Mouse (Mus musculus): Measurements from ENCODE around the gene Hist2h2ab. TPM values are rescaled to one million over a fixed set of nuclear protein-coding genes. Genes with fewer than 3 reads are reported as not detected.

The Hist2h2ab gene
- polyA plus RNA-seq, 1 experiment from 2014 or later = not detected

- WGBS (ENCODE audit: insufficient replicate concordance) = 90% methylated on average over 4 of the region's 4 CpGs
Observed at GRCm38 (mm10) chr3:96178427-96178826, 41.2 kb upstream of the Hist2h2ab start.

GRCm38 (mm10) chr3:96178902-96179301 is 40.8 kb upstream of the Hist2h2ab start:
- Histone ChIP-seq H3K27ac (ENCODE audit: low read depth, low read length) (no peak overlapping the region), H3K4me1 (ENCODE audit: control insufficient read depth, insufficient read depth, low read length) (peaks cover 22% of the 10 kb centered on the region), H3K4me2 (no peak overlapping the region), H3K36me3 (ENCODE audit: control insufficient read depth, insufficient read depth, low read length) (peaks cover 30% of the 10 kb centered on the region), H3K4me3 (ENCODE audit: low read depth, low read length) (no peak overlapping the region), H3K9ac (ENCODE audit: low read depth, low read length) (no peak overlapping the region), H3K9me3 (replicated peaks; ENCODE audit: control insufficient read depth, low read length) (no peaks in the 10 kb centered on the region), H3K27me3 (ENCODE audit: control insufficient read depth, insufficient read depth, low read length) (no peaks in the 10 kb centered on the region)
- no peak for ATAC-seq (replicated peaks; ENCODE audit: insufficient number of reproducible peaks, low FRiP score, low TSS enrichment)
- 86% methylated on average over 2 of the region's 2 CpGs for WGBS (ENCODE audit: insufficient replicate concordance)

More at GRCm38 (mm10) chr3:96178427-96178826, 41.2 kb upstream of the Hist2h2ab start:
- no peak for ATAC-seq (replicated peaks; ENCODE audit: insufficient number of reproducible peaks, low FRiP score, low TSS enrichment)
- H3K27ac ChIP-seq (ENCODE audit: low read depth, low read length) = no peak overlapping the region
- no peak overlapping the region for H3K4me3 ChIP-seq (ENCODE audit: low read depth, low read length)
- no peaks in the 10 kb centered on the region for H3K9me3 ChIP-seq (replicated peaks; ENCODE audit: control insufficient read depth, low read length)
- H3K36me3 ChIP-seq (ENCODE audit: control insufficient read depth, insufficient read depth, low read length) = peaks cover 30% of the 10 kb centered on the region
- H3K4me1 ChIP-seq (ENCODE audit: control insufficient read depth, insufficient read depth, low read length) = peaks cover 23% of the 10 kb centered on the region
- H3K9ac ChIP-seq (ENCODE audit: low read depth, low read length) = no peak overlapping the region
- no peaks in the 10 kb centered on the region for H3K27me3 ChIP-seq (ENCODE audit: control insufficient read depth, insufficient read depth, low read length)
- no peak overlapping the region for H3K4me2 ChIP-seq

GRCm38 (mm10) chr3:96179531-96179930 is 40.1 kb upstream of the Hist2h2ab start:
- WGBS (ENCODE audit: insufficient replicate concordance) = 63% methylated on average over 4 of the region's 4 CpGs
- no peak for ATAC-seq (replicated peaks; ENCODE audit: insufficient number of reproducible peaks, low FRiP score, low TSS enrichment)
- peaks cover 28% of the 10 kb centered on the region for H3K36me3 ChIP-seq (ENCODE audit: control insufficient read depth, insufficient read depth, low read length)

GRCm38 (mm10) chr3:96180727-96181477 is 38.8 kb upstream of the Hist2h2ab start, which contains the start of gene Sv2a:
TSS of gene Sv2a (plus strand) at chr3:96181151.
- H3K27ac ChIP-seq (ENCODE audit: low read depth, low read length) = peak within 1 kb of the TSS; percentile 92
- no peaks in the 10 kb centered on the region for H3K27me3 ChIP-seq (ENCODE audit: control insufficient read depth, insufficient read depth, low read length)
- peak; percentile 20; the same call in 1 of the 2 replicates for ATAC-seq (replicated peaks; ENCODE audit: insufficient number of reproducible peaks, low FRiP score, low TSS enrichment)
- peak within 1 kb of the TSS; percentile 80 for H3K4me2 ChIP-seq
- H3K4me1 ChIP-seq (ENCODE audit: control insufficient read depth, insufficient read depth, low read length) = peaks cover 21% of the 10 kb centered on the region
- peak within 1 kb of the TSS; percentile 76 for H3K9ac ChIP-seq (ENCODE audit: low read depth, low read length)
- H3K9me3 ChIP-seq (replicated peaks; ENCODE audit: control insufficient read depth, low read length) = no peaks in the 10 kb centered on the region
- H3K4me3 ChIP-seq (ENCODE audit: low read depth, low read length) = peak within 1 kb of the TSS; percentile 66
- peaks cover 21% of the 10 kb centered on the region for H3K36me3 ChIP-seq (ENCODE audit: control insufficient read depth, insufficient read depth, low read length)
- WGBS (ENCODE audit: insufficient replicate concordance) = 1% methylated on average over 18 of the region's 23 CpGs

More at GRCm38 (mm10) chr3:96179531-96179930, 40.1 kb upstream of the Hist2h2ab start:
- H3K4me3 ChIP-seq (ENCODE audit: low read depth, low read length) = no peak overlapping the region
- H3K9ac ChIP-seq (ENCODE audit: low read depth, low read length) = no peak overlapping the region
- H3K4me1 ChIP-seq (ENCODE audit: control insufficient read depth, insufficient read depth, low read length) = peaks cover 21% of the 10 kb centered on the region
- no peak overlapping the region for H3K27ac ChIP-seq (ENCODE audit: low read depth, low read length)
- H3K27me3 ChIP-seq (ENCODE audit: control insufficient read depth, insufficient read depth, low read length) = no peaks in the 10 kb centered on the region
- no peaks in the 10 kb centered on the region for H3K9me3 ChIP-seq (replicated peaks; ENCODE audit: control insufficient read depth, low read length)
- no peak overlapping the region for H3K4me2 ChIP-seq

- Histone ChIP-seq H3K4me2 (peak overlapping the region; percentile 80), H3K4me3 (ENCODE audit: low read depth, low read length) (peak overlapping the region; percentile 66), H3K4me1 (ENCODE audit: control insufficient read depth, insufficient read depth, low read length) (peaks cover 21% of the 10 kb centered on the region), H3K27ac (ENCODE audit: low read depth, low read length) (peak overlapping the region; percentile 92), H3K9ac (ENCODE audit: low read depth, low read length) (peak overlapping the region; percentile 76), H3K36me3 (ENCODE audit: control insufficient read depth, insufficient read depth, low read length) (peaks cover 14% of the 10 kb centered on the region), H3K9me3 (replicated peaks; ENCODE audit: control insufficient read depth, low read length) (no peaks in the 10 kb centered on the region), H3K27me3 (ENCODE audit: control insufficient read depth, insufficient read depth, low read length) (no peaks in the 10 kb centered on the region)
- peak; percentile 15; the same call in 1 of the 2 replicates for ATAC-seq (replicated peaks; ENCODE audit: insufficient number of reproducible peaks, low FRiP score, low TSS enrichment)
- 24% methylated on average over 12 of the region's 12 CpGs for WGBS (ENCODE audit: insufficient replicate concordance)
Observed at GRCm38 (mm10) chr3:96181510-96182381, 37.9 kb upstream of the Hist2h2ab start.

GRCm38 (mm10) chr3:96182382-96182776 is 37.3 kb upstream of the Hist2h2ab start:
- ATAC-seq (replicated peaks; ENCODE audit: insufficient number of reproducible peaks, low FRiP score, low TSS enrichment) = 0 out of 2 replicates have a peak, but pooled peaks have one; percentile 23
- 23% methylated on average over 4 of the region's 4 CpGs for WGBS (ENCODE audit: insufficient replicate concordance)

GRCm38 (mm10) chr3:96192977-96193376 is 26.7 kb upstream of the Hist2h2ab start:
- Histone ChIP-seq H3K9ac (ENCODE audit: low read depth, low read length) (no peak overlapping the region), H3K9me3 (replicated peaks; ENCODE audit: control insufficient read depth, low read length) (no peaks in the 10 kb centered on the region), H3K4me2 (no peak overlapping the region), H3K27me3 (ENCODE audit: control insufficient read depth, insufficient read depth, low read length) (no peaks in the 10 kb centered on the region), H3K36me3 (ENCODE audit: control insufficient read depth, insufficient read depth, low read length) (peaks cover 11% of the 10 kb centered on the region; the same call in 1 of the 2 replicates), H3K27ac (ENCODE audit: low read depth, low read length) (no peak overlapping the region), H3K4me3 (ENCODE audit: low read depth, low read length) (no peak overlapping the region), H3K4me1 (ENCODE audit: control insufficient read depth, insufficient read depth, low read length) (peaks cover 9% of the 10 kb centered on the region)
- WGBS (ENCODE audit: insufficient replicate concordance) = 56% methylated on average over 12 of the region's 12 CpGs
- no peak for ATAC-seq (replicated peaks; ENCODE audit: insufficient number of reproducible peaks, low FRiP score, low TSS enrichment)

More at GRCm38 (mm10) chr3:96182382-96182776, 37.3 kb upstream of the Hist2h2ab start:
- no peaks in the 10 kb centered on the region for H3K9me3 ChIP-seq (replicated peaks; ENCODE audit: control insufficient read depth, low read length)
- peak overlapping the region; percentile 92 for H3K27ac ChIP-seq (ENCODE audit: low read depth, low read length)
- no peaks in the 10 kb centered on the region for H3K27me3 ChIP-seq (ENCODE audit: control insufficient read depth, insufficient read depth, low read length)
- peaks cover 13% of the 10 kb centered on the region for H3K36me3 ChIP-seq (ENCODE audit: control insufficient read depth, insufficient read depth, low read length)
- H3K4me2 ChIP-seq = peak overlapping the region; percentile 80
- H3K4me1 ChIP-seq (ENCODE audit: control insufficient read depth, insufficient read depth, low read length) = peaks cover 21% of the 10 kb centered on the region
- peak overlapping the region; percentile 66 for H3K4me3 ChIP-seq (ENCODE audit: low read depth, low read length)
- peak overlapping the region; percentile 76 for H3K9ac ChIP-seq (ENCODE audit: low read depth, low read length)

GRCm38 (mm10) chr3:96194966-96195365 is 24.7 kb upstream of the Hist2h2ab start:
- H3K4me2 ChIP-seq = no peak overlapping the region
- H3K27ac ChIP-seq (ENCODE audit: low read depth, low read length) = no peak overlapping the region
- no peak overlapping the region for H3K9ac ChIP-seq (ENCODE audit: low read depth, low read length)
- no peak for ATAC-seq (replicated peaks; ENCODE audit: insufficient number of reproducible peaks, low FRiP score, low TSS enrichment)
- peaks cover 9% of the 10 kb centered on the region; the same call in 1 of the 2 replicates for H3K36me3 ChIP-seq (ENCODE audit: control insufficient read depth, insufficient read depth, low read length)
- 83% methylated on average over 10 of the region's 10 CpGs for WGBS (ENCODE audit: insufficient replicate concordance)
- no peaks in the 10 kb centered on the region for H3K9me3 ChIP-seq (replicated peaks; ENCODE audit: control insufficient read depth, low read length)
- no peak overlapping the region for H3K4me3 ChIP-seq (ENCODE audit: low read depth, low read length)
- H3K27me3 ChIP-seq (ENCODE audit: control insufficient read depth, insufficient read depth, low read length) = no peaks in the 10 kb centered on the region
- H3K4me1 ChIP-seq (ENCODE audit: control insufficient read depth, insufficient read depth, low read length) = peaks cover 12% of the 10 kb centered on the region

Data from heart, embryonic 11.5 days (tissue).